Mouse (Mus musculus) embryonic facial prominence, embryonic 13.5 days (tissue): ENCODE results near the gene Otos. TPM values are rescaled to one million over a fixed set of nuclear protein-coding genes. Genes with fewer than 3 reads are reported as not detected.

Experiments
- ATAC-seq: fragments of 200-750 bp; cut with Nextera tagmentation; 2 replicates; pipeline ENCODE4 v1.8.0; 2017; ENCODE audit warnings: low read depth; ENCODE audit not compliant: insufficient number of reproducible peaks, insufficient read depth, low FRiP score, low TSS enrichment
- H3K27ac ChIP-seq: fragments of 300-500 bp; sonication (generic); 2 replicates; pipeline ENCODE4 v1.5.1; 2015; ENCODE audit warnings: moderate library complexity, mild to moderate bottlenecking, inconsistent platforms
- H3K27me3 ChIP-seq: fragments of 300-500 bp; sonication (generic); 2 replicates; pipeline ENCODE4 v1.6.1; 2015; ENCODE audit warnings: mild to moderate bottlenecking, inconsistent platforms
- H3K36me3 ChIP-seq: fragments of 300-500 bp; sonication (generic); 2 replicates; pipeline ENCODE4 v1.6.1; 2015; ENCODE audit warnings: mild to moderate bottlenecking, inconsistent platforms
- H3K4me1 ChIP-seq: fragments of 300-500 bp; sonication (generic); 2 replicates; pipeline ENCODE4 v1.6.1; 2015; ENCODE audit warnings: inconsistent platforms
- H3K4me2 ChIP-seq: fragments of 300-500 bp; sonication (generic); 2 replicates; pipeline ENCODE4 v1.6.1; 2015; ENCODE audit warnings: moderate library complexity, mild to moderate bottlenecking, inconsistent platforms
- H3K4me3 ChIP-seq: fragments of 300-500 bp; sonication (generic); 2 replicates; pipeline ENCODE4 v1.5.1; 2015; ENCODE audit warnings: mild to moderate bottlenecking, inconsistent platforms
- H3K9ac ChIP-seq: fragments of 300-500 bp; sonication (generic); 2 replicates; pipeline ENCODE4 v1.6.1; 2015; ENCODE audit warnings: mild to moderate bottlenecking, inconsistent platforms
- H3K9me3 ChIP-seq: fragments of 300-500 bp; sonication (generic); 2 replicates; pipeline ENCODE4 v1.6.1; 2016; ENCODE audit warnings: inconsistent platforms
- WGBS: fragments of 180-500 bp; shearing (Covaris S2); methylation state at CpG from one replicate; pipeline ENCODE4 v1.1.7; 2015; ENCODE audit warnings: mixed read lengths; 5-methylcytosine and 5-hydroxymethylcytosine counted together
- polyA plus RNA-seq: library from polyadenylated mRNA; unstranded; fragments of >200 nt; fragmentation: Nextera tagmentation; extraction: Ambion mirVana; gene quantifications from 2 replicates; pipeline ENCODE4 v1.2.1, GENCODE M21; 2015

The Otos gene
- polyA plus RNA-seq, 1 experiment from 2014 or later = not detected

GRCm38 (mm10) chr1:92634569-92634968 is 14.1 kb downstream of the Otos start:
- peaks cover 37% of the 10 kb centered on the region for H3K36me3 ChIP-seq
- H3K27ac ChIP-seq = peak overlapping the region; percentile 68; the same call in 1 of the 2 replicates
- no peak overlapping the region for H3K4me3 ChIP-seq
- WGBS = 55% methylated on average over 1 of the region's 1 CpGs
- H3K4me1 ChIP-seq = no peaks in the 10 kb centered on the region
- no peaks in the 10 kb centered on the region for H3K27me3 ChIP-seq
- no peaks in the 10 kb centered on the region for H3K9me3 ChIP-seq
- ATAC-seq = no peak
- H3K9ac ChIP-seq = no peak overlapping the region
- no peak overlapping the region for H3K4me2 ChIP-seq

GRCm38 (mm10) chr1:92633726-92634125 is 14.9 kb downstream of the Otos start:
- no peaks in the 10 kb centered on the region for H3K27me3 ChIP-seq
- ATAC-seq = no peak
- 83% methylated on average over 8 of the region's 8 CpGs for WGBS
- peaks cover 30% of the 10 kb centered on the region for H3K36me3 ChIP-seq
- H3K4me2 ChIP-seq = no peak overlapping the region
- no peak overlapping the region for H3K9ac ChIP-seq
- H3K4me3 ChIP-seq = no peak overlapping the region
- no peaks in the 10 kb centered on the region for H3K4me1 ChIP-seq
- no peaks in the 10 kb centered on the region for H3K9me3 ChIP-seq
- no peak overlapping the region for H3K27ac ChIP-seq

GRCm38 (mm10) chr1:92632948-92633347 is 15.7 kb downstream of the Otos start:
- Histone ChIP-seq H3K9ac (no peak overlapping the region), H3K27ac (no peak overlapping the region), H3K4me3 (no peak overlapping the region), H3K9me3 (no peaks in the 10 kb centered on the region), H3K4me1 (no peaks in the 10 kb centered on the region), H3K36me3 (peaks cover 22% of the 10 kb centered on the region), H3K4me2 (no peak overlapping the region), H3K27me3 (no peaks in the 10 kb centered on the region)
- no peak for ATAC-seq
- 72% methylated on average over 6 of the region's 6 CpGs for WGBS

DNA sequence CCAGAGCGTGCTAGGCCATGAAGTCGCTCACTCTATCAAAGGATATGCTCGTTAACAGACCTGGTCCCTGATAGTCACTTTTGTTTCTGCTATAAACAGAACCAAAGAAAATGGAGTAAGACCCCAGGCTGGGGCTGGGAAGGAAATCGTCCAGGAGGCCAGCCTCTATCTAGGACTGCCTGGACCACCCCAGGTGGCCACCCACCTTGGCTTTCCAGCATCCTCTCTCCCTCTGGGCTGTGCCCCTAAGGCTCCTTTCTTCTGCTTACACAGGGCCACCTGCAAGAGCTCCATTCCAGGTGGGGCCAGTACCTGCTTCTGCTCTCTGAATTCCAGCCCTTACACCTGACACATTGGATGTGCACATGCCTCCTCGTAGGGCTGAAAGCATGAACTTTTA is 16.4 kb downstream of the Otos start:
- 72% methylated on average over 5 of the region's 5 CpGs for WGBS
- no peak overlapping the region for H3K27ac ChIP-seq
- no peak overlapping the region for H3K4me3 ChIP-seq
- H3K36me3 ChIP-seq = peaks cover 15% of the 10 kb centered on the region
- ATAC-seq = no peak
- H3K9ac ChIP-seq = no peak overlapping the region
- no peak overlapping the region for H3K4me2 ChIP-seq
- no peaks in the 10 kb centered on the region for H3K27me3 ChIP-seq
- no peaks in the 10 kb centered on the region for H3K4me1 ChIP-seq
- H3K9me3 ChIP-seq = no peaks in the 10 kb centered on the region

DNA sequence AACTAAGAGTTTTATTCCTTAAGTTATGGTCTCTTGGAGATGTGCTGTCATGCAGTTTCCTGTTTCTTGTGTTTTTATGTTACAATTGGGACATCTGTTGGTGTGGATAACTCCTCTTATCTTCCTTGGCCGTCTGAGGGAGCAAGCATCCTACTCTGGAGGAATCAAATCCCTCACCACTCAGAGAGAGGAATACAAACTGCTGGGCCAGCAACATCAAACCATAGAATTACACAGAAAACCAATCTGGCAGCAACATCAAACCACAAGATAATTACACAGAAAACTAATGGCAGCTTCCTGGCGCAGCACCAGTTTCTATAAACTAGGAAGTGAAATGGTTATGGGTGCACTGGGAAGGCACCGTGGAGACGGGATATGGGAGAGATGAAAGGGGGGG is 20.4 kb downstream of the Otos start:
- Histone ChIP-seq H3K4me2 (no peak overlapping the region), H3K4me3 (no peak overlapping the region), H3K9ac (no peak overlapping the region), H3K36me3 (no peaks in the 10 kb centered on the region), H3K9me3 (no peaks in the 10 kb centered on the region), H3K4me1 (no peaks in the 10 kb centered on the region), H3K27me3 (no peaks in the 10 kb centered on the region), H3K27ac (no peak overlapping the region)
- no peak for ATAC-seq
- 49% methylated on average over 4 of the region's 4 CpGs for WGBS

DNA sequence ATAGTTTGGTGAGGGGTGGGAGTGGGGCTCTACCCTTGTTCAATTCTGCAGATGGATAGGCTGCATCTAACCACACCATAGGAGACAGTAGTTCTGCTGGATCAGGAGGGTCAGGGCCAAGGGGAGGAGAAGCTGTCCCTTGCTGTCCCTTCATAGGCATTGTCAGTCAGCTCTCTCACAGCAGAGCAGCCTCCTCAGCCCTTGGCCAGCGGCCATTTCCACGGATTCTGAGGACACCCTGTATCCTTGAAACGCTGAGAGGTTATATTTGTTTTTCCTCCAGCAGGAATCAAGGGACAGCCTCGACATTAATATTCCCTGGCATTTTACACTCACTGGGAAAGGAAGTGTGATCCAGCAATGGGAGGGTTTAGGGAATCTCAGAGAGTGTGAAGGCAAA is 30.3 kb downstream of the Otos start:
- 66% methylated on average over 4 of the region's 4 CpGs for WGBS
- Histone ChIP-seq H3K27ac (no peak overlapping the region), H3K9me3 (no peaks in the 10 kb centered on the region), H3K36me3 (no peaks in the 10 kb centered on the region), H3K9ac (no peak overlapping the region), H3K4me2 (no peak overlapping the region), H3K27me3 (peaks cover 16% of the 10 kb centered on the region), H3K4me1 (no peaks in the 10 kb centered on the region), H3K4me3 (no peak overlapping the region)
- no peak for ATAC-seq

DNA sequence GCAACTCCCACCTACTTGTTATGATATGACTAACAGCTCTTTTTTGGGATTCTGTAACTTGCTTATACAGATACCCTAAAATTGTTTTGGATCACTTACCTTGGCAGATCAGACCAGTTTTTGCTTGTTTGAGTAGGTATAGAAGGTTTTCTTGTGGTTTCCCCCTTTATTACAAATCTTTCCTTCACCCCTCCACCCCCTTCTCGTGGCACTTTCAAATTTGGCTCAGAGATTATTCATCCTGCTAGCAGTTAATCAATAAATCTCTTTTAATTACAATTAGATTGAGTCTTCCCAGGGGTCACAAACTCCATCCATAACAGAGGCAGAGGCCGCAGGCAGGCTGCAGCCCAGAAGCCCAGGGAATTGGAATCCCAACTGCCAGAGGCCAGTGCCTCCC is 31.2 kb downstream of the Otos start, which contains the start of gene Olfr12:
Olfr12 (plus strand) TSS at position 301 of the 400 bp plus-strand sequence.
- no peak for ATAC-seq
- Histone ChIP-seq H3K4me2 (no peak within 1 kb of the TSS), H3K4me1 (no peaks in the 10 kb centered on the region), H3K4me3 (no peak within 1 kb of the TSS), H3K36me3 (no peaks in the 10 kb centered on the region), H3K27me3 (peaks cover 16% of the 10 kb centered on the region), H3K27ac (no peak within 1 kb of the TSS), H3K9ac (no peak within 1 kb of the TSS), H3K9me3 (no peaks in the 10 kb centered on the region)
- WGBS = 66% methylated on average over 2 of the region's 2 CpGs

- 69% methylated on average over 1 of the region's 1 CpGs for WGBS
- Histone ChIP-seq H3K4me3 (no peak overlapping the region), H3K27me3 (peaks cover 18% of the 10 kb centered on the region), H3K9me3 (no peaks in the 10 kb centered on the region), H3K36me3 (no peaks in the 10 kb centered on the region), H3K9ac (no peak overlapping the region), H3K4me2 (no peak overlapping the region), H3K27ac (no peak overlapping the region), H3K4me1 (no peaks in the 10 kb centered on the region)
- no peak for ATAC-seq
Observed at GRCm38 (mm10) chr1:92616046-92616445, 32.6 kb downstream of the Otos start.

DNA sequence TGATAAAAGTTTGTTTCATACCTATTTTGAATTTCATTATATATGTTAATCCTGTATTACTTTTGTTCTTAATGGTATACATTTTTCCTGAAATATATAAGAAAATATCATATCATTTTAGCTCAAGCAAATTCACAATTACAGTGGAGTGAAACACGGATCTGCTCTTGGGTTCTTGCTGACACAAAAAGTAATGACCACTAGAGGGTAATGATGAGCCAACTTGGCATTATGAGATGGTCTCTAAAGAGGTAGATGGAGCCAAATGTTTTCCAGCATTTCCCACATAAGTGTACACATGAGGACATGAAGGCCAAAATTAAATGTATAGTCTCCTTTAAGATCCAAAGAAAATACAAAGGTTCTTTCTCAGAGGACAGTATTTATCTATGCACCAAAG is 34.1 kb downstream of the Otos start:
- H3K27me3 ChIP-seq = peaks cover 18% of the 10 kb centered on the region
- 18% methylated on average over 1 of the region's 1 CpGs for WGBS
- H3K9me3 ChIP-seq = no peaks in the 10 kb centered on the region; the same call in 1 of the 2 replicates
- ATAC-seq = no peak
- H3K27ac ChIP-seq = no peak overlapping the region
- no peak overlapping the region for H3K4me2 ChIP-seq
- H3K4me3 ChIP-seq = no peak overlapping the region
- no peaks in the 10 kb centered on the region for H3K36me3 ChIP-seq
- no peak overlapping the region for H3K9ac ChIP-seq
- no peaks in the 10 kb centered on the region for H3K4me1 ChIP-seq

DNA sequence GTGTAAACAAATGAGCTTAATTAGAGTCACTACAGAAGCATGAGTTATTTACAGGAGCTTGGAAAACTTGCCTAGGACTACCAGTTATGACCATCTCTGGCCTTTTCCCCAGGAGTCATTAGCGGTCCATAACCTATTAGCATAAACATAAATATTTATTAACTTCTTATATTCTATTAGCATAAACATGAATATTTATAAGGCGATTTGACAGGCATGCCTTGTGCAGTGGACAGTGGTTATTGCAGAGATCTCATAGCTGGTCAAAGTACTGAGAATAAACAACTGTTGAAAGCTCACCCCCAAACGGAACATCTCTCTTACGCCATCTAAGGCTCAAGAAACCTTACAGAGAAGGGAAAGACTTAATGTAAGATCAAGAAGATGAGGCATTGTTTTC is 35.5 kb downstream of the Otos start:
- Histone ChIP-seq H3K9ac (no peak overlapping the region), H3K36me3 (no peaks in the 10 kb centered on the region), H3K27me3 (peaks cover 15% of the 10 kb centered on the region), H3K4me3 (no peak overlapping the region), H3K27ac (no peak overlapping the region), H3K4me2 (no peak overlapping the region), H3K4me1 (no peaks in the 10 kb centered on the region), H3K9me3 (no peaks in the 10 kb centered on the region; the same call in 1 of the 2 replicates)
- WGBS = 48% methylated on average over 4 of the region's 4 CpGs
- no peak for ATAC-seq

GRCm38 (mm10) chr1:92611008-92611407 is 37.6 kb downstream of the Otos start:
- no peak overlapping the region for H3K27ac ChIP-seq
- H3K4me2 ChIP-seq = no peak overlapping the region
- peaks cover 10% of the 10 kb centered on the region; the same call in 1 of the 2 replicates for H3K27me3 ChIP-seq
- WGBS = 6% methylated on average over 5 of the region's 5 CpGs
- H3K36me3 ChIP-seq = no peaks in the 10 kb centered on the region
- no peak overlapping the region for H3K9ac ChIP-seq
- no peak for ATAC-seq
- no peaks in the 10 kb centered on the region; the same call in 1 of the 2 replicates for H3K9me3 ChIP-seq
- no peaks in the 10 kb centered on the region for H3K4me1 ChIP-seq
- H3K4me3 ChIP-seq = no peak overlapping the region

- no peak for ATAC-seq
- Histone ChIP-seq H3K4me1 (no peaks in the 10 kb centered on the region), H3K4me2 (no peak overlapping the region), H3K27ac (no peak overlapping the region), H3K27me3 (peaks cover 4% of the 10 kb centered on the region; the same call in 1 of the 2 replicates), H3K4me3 (no peak overlapping the region), H3K9ac (no peak overlapping the region), H3K36me3 (no peaks in the 10 kb centered on the region), H3K9me3 (no peaks in the 10 kb centered on the region; the same call in 1 of the 2 replicates)
- 83% methylated on average over 4 of the region's 4 CpGs for WGBS
Observed at GRCm38 (mm10) chr1:92607711-92608110, 40.9 kb downstream of the Otos start.

DNA sequence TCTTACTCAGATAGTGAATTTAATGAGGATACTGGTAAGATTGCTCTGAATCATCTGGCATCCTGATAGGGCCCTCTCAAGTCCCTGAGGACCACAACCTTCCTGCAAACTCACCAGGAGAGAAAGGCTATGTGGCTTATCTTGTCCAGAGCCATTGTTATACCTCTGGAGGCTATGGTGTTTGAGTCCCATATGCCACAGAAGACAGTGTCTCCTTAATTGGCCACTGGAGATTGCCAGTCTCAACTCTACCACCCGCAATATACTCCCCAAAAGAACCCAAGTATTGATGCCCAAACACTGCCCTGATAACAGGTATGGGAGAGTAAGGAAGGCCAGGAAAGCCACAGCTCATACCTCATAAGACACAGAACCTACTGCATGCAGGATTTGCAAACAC is 43.2 kb downstream of the Otos start, which contains the start of gene Olfr1410:
Olfr1410 (plus strand) TSS at position 301 of the 400 bp plus-strand sequence.
- Histone ChIP-seq H3K9me3 (no peaks in the 10 kb centered on the region; the same call in 1 of the 2 replicates), H3K4me3 (no peak within 1 kb of the TSS), H3K36me3 (no peaks in the 10 kb centered on the region), H3K27ac (no peak within 1 kb of the TSS), H3K4me1 (no peaks in the 10 kb centered on the region), H3K27me3 (no peaks in the 10 kb centered on the region), H3K4me2 (no peak within 1 kb of the TSS), H3K9ac (no peak within 1 kb of the TSS)
- no peak for ATAC-seq
- WGBS = 83% methylated on average over 1 of the region's 1 CpGs
